Mouse (Mus musculus) erythroblast, adult 5-6 weeks (primary cell): ENCODE data around the gene Gm20388. TPM values are rescaled to one million over a fixed set of nuclear protein-coding genes. Genes with fewer than 3 reads are reported as not detected.
"Not testable (repeated sequence)": the region's sequence is repeated elsewhere in the genome, so short reads cannot be mapped to it uniquely, and the experiment has no call there.

Source experiments
- ATAC-seq: replicated peaks from 2 replicates; pipeline ENCODE4 v1.8.0; 2016; ENCODE audit warnings: moderate number of reproducible peaks, mild to moderate bottlenecking, moderate TSS enrichment, inconsistent platforms; ENCODE audit not compliant: poor library complexity, low FRiP score, severe bottlenecking
- total RNA-seq, 2 experiments: library from RNA; stranded (forward) in 1 of 2; stranded (reverse) in 1 of 2; fragments of 150-400 nt in 1 of 2; fragments of 200-764, 138-1000 nt in 1 of 2; gene quantifications; 2 replicates each; pipeline versions ENCODE4 v1.2.3 to v1.2.4; 2015 to 2017; ENCODE audit warnings: low replicate concordance in 2 of 2

The Gm20388 gene
- total RNA-seq, 2 experiments from 2014 or later: 2.9 to 7.8 TPM

DNA sequence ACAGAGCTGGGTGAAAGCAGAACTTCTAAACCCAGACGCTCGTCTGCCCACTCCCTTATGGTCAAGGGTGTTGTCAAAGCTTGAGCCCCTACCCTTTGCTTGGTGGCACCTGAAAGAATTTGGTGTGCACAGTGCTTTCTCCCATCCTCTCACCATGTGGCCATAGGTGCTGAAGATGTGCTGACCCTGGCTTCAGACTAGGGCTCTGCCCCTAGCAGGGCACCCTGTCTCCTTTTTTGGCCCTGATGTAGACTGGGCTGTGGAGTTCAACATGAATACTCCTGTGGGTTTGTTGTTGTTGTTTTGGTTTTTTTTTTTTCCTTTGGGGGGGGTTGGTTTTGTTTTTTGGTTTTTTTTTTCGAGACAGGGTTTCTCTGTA lies 3512.1 kb downstream of the Gm20388 start:
- ATAC-seq: peak; percentile 27

DNA sequence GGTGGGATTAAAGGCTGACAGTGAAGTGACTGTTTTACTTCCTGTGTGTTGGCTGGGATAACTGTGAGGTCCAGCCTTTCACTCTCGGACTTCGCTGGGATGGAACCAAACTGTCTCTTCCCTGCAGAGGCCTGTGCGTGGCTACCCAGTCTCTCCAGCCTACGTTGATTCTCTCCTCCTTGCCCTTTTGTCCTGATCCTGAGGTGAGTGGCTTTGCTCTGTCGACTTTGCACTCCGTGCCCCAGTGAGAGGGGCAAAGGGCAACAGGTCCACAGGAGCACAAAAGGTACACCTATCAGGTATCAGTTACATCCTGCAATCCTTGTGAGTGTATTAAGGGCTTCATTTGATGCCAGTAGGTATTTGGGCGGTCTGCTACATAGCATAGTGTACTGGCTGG lies 3512.8 kb downstream of the Gm20388 start, which contains the start of gene Def8:
Gene Def8 (plus strand): TSS at position 87 of the 400 bp plus-strand sequence.
- ATAC-seq: no peak

- no peak for ATAC-seq
These were observed 3516.2 kb downstream of the Gm20388 start for GRCm38 (mm10) chr8:123426511-123427509.

- no peak for ATAC-seq
These were observed 3517.1 kb downstream of the Gm20388 start for GRCm38 (mm10) chr8:123427639-123428275.

- ATAC-seq: no peak
These were observed 3517.8 kb downstream of the Gm20388 start for GRCm38 (mm10) chr8:123428343-123428893.

GRCm38 (mm10) chr8:123428939-123429721 lies 3518.5 kb downstream of the Gm20388 start:
- ATAC-seq: no peak

DNA sequence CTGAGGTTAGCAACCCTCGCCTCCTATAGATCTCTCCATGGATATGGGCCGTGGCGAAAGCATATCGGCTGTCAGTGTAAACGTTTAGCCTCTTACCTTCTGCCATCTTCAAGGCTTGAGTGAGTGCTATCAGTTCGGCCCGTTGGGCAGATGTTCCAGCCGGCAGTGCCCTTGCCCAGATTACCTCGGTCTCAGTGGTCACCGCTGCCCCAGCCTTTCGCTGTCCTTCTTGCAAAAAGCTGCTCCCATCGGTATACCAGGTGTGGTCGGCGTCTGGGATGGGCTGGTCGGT lies 3519.0 kb downstream of the Gm20388 start:
- ATAC-seq: not testable (repeated sequence)

- not testable (repeated sequence) for ATAC-seq
These were observed 3520.3 kb downstream of the Gm20388 start for GRCm38 (mm10) chr8:123430936-123431335.

GRCm38 (mm10) chr8:123431616-123432365 lies 3521.2 kb downstream of the Gm20388 start:
- no peak for ATAC-seq

DNA sequence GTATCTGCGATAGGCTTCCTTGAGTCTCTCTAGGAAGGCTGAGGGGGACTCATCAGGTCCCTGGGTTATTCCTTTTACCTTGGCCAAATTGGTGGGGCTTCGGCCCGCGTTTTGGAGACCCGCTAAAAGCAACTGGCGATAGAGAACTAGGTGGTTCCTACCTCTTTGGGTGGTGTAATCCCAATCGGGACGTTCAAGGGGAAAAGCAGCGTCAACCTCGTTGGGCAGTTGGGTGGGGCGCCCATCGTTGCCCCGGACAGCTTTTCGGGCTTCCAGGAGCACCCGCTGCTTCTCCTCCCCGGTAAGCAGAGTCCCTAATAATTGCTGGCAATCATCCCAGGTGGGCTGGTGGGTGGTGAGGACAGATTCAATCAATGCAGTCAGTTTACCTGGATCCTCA lies 3521.7 kb downstream of the Gm20388 start:
- ATAC-seq: no peak

GRCm38 (mm10) chr8:123433241-123433974 lies 3522.8 kb downstream of the Gm20388 start:
- not testable (repeated sequence) for ATAC-seq

DNA sequence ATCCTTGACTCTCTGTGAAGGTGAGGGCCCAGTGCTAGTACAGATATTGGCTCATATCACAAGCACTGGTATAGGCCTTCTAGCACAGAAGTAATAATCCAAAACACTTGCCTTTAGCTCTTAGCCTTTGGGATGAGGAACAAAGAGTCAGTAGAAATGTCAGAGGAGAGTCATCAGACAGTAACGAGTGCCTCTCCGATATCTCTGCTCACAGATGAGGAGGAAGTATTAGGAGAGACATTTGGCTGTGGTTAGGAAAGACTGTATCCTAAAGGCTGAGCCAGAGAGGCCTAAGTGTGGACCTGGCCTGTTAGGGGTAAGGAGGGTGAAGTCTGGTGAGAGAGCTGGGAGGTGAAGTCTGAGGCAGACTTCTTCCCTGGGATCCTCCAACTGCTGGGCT lies 3531.1 kb downstream of the Gm20388 start:
- no peak for ATAC-seq

DNA sequence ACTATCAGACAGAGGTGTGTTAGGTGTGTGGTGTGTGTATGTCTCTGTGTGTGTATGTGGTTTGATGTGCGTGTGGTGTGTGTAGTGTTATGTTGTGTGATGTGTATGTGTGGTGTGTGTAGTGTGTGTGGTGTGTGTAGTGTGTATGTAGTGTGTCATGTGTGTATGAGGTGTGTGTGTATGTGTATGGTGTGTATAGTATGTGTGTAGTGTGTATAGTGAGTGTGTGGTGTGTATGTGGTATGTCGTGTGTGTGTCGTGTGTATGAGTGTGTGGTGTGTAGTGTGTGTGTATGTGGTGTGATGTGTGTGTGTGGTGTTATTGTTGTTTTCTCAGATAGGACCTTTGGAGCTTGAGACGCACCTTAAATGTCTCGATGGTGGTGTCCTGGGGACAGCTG lies 3531.7 kb downstream of the Gm20388 start:
- ATAC-seq: no peak

DNA sequence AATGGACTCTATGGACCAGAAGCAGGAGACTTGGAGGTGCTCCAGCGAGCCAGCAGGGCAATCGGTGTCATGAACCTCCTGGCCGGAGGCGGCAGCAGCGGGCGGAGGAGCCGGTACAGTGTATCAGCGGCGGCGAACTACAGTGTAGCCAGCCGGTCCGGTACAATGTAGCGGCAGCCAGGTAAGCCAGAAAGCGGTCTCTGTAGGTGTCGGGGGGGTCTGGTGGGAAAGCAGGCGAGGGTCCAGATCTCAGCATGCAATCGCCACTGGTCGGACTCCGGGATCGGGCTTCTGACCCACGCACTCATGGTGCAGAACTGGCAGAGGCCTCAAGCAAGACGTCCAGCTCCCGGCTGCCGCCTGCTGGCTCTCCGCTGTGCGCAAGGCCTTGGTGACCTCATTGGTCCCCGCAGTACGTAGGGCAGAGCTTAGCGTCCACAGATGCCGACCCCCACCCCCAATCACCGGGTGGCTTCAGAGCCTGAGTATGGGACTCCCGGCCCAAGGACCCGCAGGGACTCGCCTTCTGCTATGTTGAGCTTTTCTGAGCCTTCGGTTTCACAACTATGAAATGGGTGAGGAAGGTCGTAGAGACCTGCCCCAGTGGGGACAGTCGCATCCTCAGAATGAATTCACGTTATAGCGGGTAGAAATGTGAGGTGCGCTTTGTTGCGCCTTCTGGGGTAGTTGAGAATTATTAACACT lies 3532.4 kb downstream of the Gm20388 start:
- ATAC-seq: peak; percentile 97

DNA sequence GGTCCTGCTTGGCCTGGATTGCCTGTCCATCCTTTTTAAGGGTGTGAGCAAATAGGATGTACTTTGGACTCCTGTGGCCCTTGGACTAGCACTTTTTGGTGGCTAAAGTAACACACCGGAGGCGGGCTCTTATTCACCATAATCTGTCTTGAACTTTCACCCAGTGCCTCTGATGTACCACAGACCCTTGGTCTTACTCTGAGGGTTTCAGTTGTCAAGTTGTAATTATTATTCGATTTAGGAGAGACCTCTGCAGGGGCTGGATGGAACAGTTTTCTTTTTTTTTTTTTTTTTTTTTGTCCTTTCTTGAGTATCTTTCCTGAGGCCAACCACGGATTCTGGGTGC lies 3532.9 kb downstream of the Gm20388 start:
- no peak; the same call in 1 of the 2 replicates for ATAC-seq

- no peak for ATAC-seq
These were observed 3533.5 kb downstream of the Gm20388 start for GRCm38 (mm10) chr8:123444131-123444530.

DNA sequence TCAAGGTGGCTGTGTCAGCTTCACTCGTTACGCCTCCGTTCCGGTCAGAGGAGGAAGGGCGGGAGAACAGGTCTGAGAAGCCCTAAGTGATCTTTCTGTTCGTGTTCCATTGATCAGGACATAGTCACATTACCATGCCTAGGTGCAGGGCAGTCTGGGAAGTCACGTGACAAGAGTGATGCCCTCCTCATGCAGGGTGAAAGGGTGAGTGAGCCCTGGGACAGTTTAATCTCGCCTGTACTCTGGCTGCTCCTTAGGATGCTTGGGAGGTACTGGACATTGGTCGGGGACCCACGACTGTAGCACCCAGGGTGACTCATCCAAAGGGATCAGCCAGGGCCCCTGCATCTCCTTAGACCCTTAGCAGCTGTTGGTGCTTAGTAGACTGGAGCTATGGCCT lies 3535.3 kb downstream of the Gm20388 start:
- ATAC-seq: no peak

DNA sequence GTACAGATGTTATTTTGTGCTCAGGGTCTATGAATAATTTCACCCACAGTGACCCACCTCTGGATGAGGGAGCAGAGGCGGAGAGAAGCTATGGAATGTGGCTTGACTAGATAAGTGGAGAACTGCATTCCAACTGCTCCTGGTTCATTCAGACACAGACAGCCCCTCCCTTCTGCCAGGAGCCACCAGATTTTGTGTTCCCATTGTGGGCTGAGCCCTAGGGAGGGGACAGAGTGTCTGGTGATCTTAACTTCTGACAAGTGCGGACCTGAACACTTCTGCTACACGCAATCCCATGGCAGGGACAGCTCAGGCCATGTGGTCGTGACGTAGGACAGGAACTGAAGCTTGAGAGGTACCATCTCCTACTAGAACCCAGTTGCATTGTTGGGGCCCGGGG lies 3536.2 kb downstream of the Gm20388 start:
- ATAC-seq: no peak
